Mouse (Mus musculus) forebrain, embryonic 14.5 days (tissue): ENCODE data around the gene Trim5. TPM values are rescaled to one million over a fixed set of nuclear protein-coding genes. Genes with fewer than 3 reads are reported as not detected.
"Not testable (repeated sequence)": the region's sequence is repeated elsewhere in the genome, so short reads cannot be mapped to it uniquely, and the experiment has no call there.

Source experiments
- ATAC-seq: fragments of 200-750 bp; cut with Nextera tagmentation; 2 replicates; pipeline ENCODE4 v1.8.0; 2017; ENCODE audit warnings: mild to moderate bottlenecking, moderate library complexity
- DNase-seq: peaks from one replicate; pipeline ENCODE4 v3.0.0-alpha.2; 2015; ENCODE audit warnings: low spot score
- H3K27ac ChIP-seq: fragments of 300-500 bp; sonication (generic); 2 replicates; pipeline ENCODE4 v1.5.1; 2014; ENCODE audit warnings: low read depth, mild to moderate bottlenecking, control low read depth, low read length, moderate library complexity
- H3K27me3 ChIP-seq: fragments of 300-500 bp; sonication (generic); replicated peaks from 2 replicates; pipeline ENCODE4 v1.6.1; 2014; ENCODE audit warnings: low read length, control low read depth, mixed read lengths; ENCODE audit not compliant: control insufficient read depth, insufficient read depth
- H3K36me3 ChIP-seq: fragments of 300-500 bp; sonication (generic); 2 replicates; pipeline ENCODE4 v1.6.1; 2014; ENCODE audit warnings: low read length, control low read depth; ENCODE audit not compliant: control insufficient read depth, insufficient read depth
- H3K4me1 ChIP-seq: fragments of 300-500 bp; sonication (generic); 2 replicates; pipeline ENCODE4 v1.6.1; 2014; ENCODE audit warnings: antibody characterized with exemption, low read length, control low read depth; ENCODE audit not compliant: control insufficient read depth, insufficient read depth
- H3K4me2 ChIP-seq: fragments of 300-500 bp; sonication (generic); 2 replicates; pipeline ENCODE4 v1.6.1; 2014; ENCODE audit warnings: mild to moderate bottlenecking, control low read depth, low read length
- H3K4me3 ChIP-seq: fragments of 300-500 bp; sonication (generic); 2 replicates; pipeline ENCODE4 v1.5.1; 2014; ENCODE audit warnings: low read depth, low read length, control low read depth
- H3K9ac ChIP-seq: fragments of 300-500 bp; sonication (generic); 2 replicates; pipeline ENCODE4 v1.6.1; 2014; ENCODE audit warnings: mild to moderate bottlenecking, low read length, control low read depth, moderate library complexity
- H3K9me3 ChIP-seq: fragments of 300-500 bp; sonication (generic); replicated peaks from 2 replicates; pipeline ENCODE4 v1.6.1; 2016; ENCODE audit warnings: low read length, control low read depth, mixed read lengths; ENCODE audit not compliant: control insufficient read depth
- WGBS: fragments of 180-500 bp; shearing (Covaris S2); extraction: QIAGEN DNeasy Blood & Tissue Kit; methylation state at CpG from one replicate; pipeline ENCODE4 v1.1.7; 2014; 5-methylcytosine and 5-hydroxymethylcytosine counted together
- polyA plus RNA-seq: library from polyadenylated mRNA; unstranded; fragments of >200 nt; fragmentation: Nextera tagmentation; extraction: Ambion mirVana; gene quantifications from 2 replicates; pipeline ENCODE4 v1.2.1, GENCODE M21; 2014

Trim5 gene
- polyA plus RNA-seq, 1 experiment from 2014 or later, result not detected

GRCm38 (mm10) chr7:104279361-104279760 is 8.5 kb downstream of the Trim5 start:
- not testable (repeated sequence) for H3K4me3 ChIP-seq, H3K9ac ChIP-seq, H3K4me2 ChIP-seq, H3K9me3 ChIP-seq, H3K4me1 ChIP-seq, H3K27ac ChIP-seq, H3K27me3 ChIP-seq, H3K36me3 ChIP-seq, DNase-seq, ATAC-seq
- 86% methylated on average over 3 of the region's 3 CpGs for WGBS

DNA sequence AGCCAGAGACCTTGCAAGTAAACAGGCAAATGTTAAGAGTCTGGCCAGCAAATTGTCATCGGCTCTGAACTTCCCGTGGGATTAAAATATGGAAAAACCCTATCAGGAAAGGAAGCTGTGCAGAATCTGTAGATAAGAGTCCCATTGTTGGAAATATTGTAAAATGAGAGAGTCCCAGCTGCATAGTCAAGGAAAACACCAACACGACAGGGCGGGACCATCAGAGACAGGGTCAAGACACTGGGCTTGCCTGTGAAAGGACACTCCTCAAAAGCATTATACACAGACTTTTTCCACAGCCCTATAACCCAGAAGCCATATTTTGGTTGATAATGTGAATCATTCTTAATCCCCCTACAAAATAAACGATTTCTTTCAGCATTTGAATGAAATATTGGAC is 22.6 kb downstream of the Trim5 start:
- H3K9ac ChIP-seq, H3K36me3 ChIP-seq, H3K4me1 ChIP-seq, ATAC-seq, H3K27ac ChIP-seq, H3K9me3 ChIP-seq, H3K27me3 ChIP-seq, H3K4me3 ChIP-seq, H3K4me2 ChIP-seq, DNase-seq: not testable (repeated sequence)
- WGBS, result 83% methylated on average over 3 of the region's 5 CpGs

DNA sequence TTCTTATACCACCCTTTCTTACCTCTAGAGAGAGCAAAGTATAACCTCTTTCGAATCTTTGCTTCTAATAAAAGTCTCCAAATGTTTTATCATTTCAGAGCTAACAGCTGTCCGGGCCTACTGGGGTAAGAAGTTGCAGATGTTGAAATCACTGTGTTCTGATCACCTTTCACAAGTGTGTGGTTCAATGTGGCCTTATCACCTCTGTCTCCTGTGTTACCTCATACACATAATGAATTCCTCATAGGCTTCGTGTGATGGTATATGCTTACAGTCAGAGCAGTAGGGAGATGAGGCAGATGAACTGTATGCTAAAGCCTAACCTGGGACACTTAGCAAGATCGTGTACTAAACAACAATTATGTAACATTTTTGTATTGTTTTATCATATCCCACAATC is 27.5 kb downstream of the Trim5 start:
- WGBS, result 84% methylated on average over 4 of the region's 4 CpGs

GRCm38 (mm10) chr7:104244287-104245181 is 43.4 kb downstream of the Trim5 start, which contains the start of gene Trim34a:
Trim34a (plus strand) TSS chr7:104244457.
- DNase-seq (peak; percentile 55), ATAC-seq (peak; percentile 55; the same call in 1 of the 2 replicates)
- WGBS, result 10% methylated on average over 13 of the region's 13 CpGs
- no peaks in the 10 kb centered on the region for H3K9me3 ChIP-seq
- no peaks in the 10 kb centered on the region for H3K27me3 ChIP-seq
- H3K27ac ChIP-seq, result no peak within 1 kb of the TSS
- H3K4me1 ChIP-seq, result no peaks in the 10 kb centered on the region
- H3K4me2 ChIP-seq, result peak within 1 kb of the TSS; percentile 42
- H3K9ac ChIP-seq, result peak within 1 kb of the TSS; percentile 26; the same call in 1 of the 2 replicates
- H3K36me3 ChIP-seq, result no peaks in the 10 kb centered on the region
- peak within 1 kb of the TSS; percentile 17; the same call in 1 of the 2 replicates for H3K4me3 ChIP-seq

More for the DNA sequence above, 27.5 kb downstream of the Trim5 start:
- DNase-seq, ATAC-seq, H3K27me3 ChIP-seq, H3K4me1 ChIP-seq, H3K27ac ChIP-seq, H3K4me2 ChIP-seq, H3K36me3 ChIP-seq, H3K9ac ChIP-seq, H3K9me3 ChIP-seq, H3K4me3 ChIP-seq: not testable (repeated sequence)

- no peaks in the 10 kb centered on the region for H3K4me1 ChIP-seq
- H3K9me3 ChIP-seq, result no peaks in the 10 kb centered on the region
- no peak overlapping the region for H3K4me3 ChIP-seq
- no peaks in the 10 kb centered on the region for H3K27me3 ChIP-seq
- ATAC-seq (no peak), DNase-seq (no peak)
- WGBS, result 52% methylated on average over 1 of the region's 1 CpGs
- H3K4me2 ChIP-seq, result no peak overlapping the region
- no peak overlapping the region for H3K27ac ChIP-seq
- H3K36me3 ChIP-seq, result no peaks in the 10 kb centered on the region
- no peak overlapping the region for H3K9ac ChIP-seq
Measured at GRCm38 (mm10) chr7:104243616-104244015, 44.3 kb downstream of the Trim5 start.

- Histone ChIP-seq H3K27me3 (no peaks in the 10 kb centered on the region), H3K36me3 (no peaks in the 10 kb centered on the region), H3K4me2 (no peak overlapping the region), H3K4me3 (no peak overlapping the region), H3K4me1 (no peaks in the 10 kb centered on the region), H3K9ac (no peak overlapping the region), H3K27ac (no peak overlapping the region), H3K9me3 (no peaks in the 10 kb centered on the region)
- no peak for ATAC-seq
- DNase-seq, result no peak
Measured at GRCm38 (mm10) chr7:104240857-104241256, 47.0 kb downstream of the Trim5 start.

DNA sequence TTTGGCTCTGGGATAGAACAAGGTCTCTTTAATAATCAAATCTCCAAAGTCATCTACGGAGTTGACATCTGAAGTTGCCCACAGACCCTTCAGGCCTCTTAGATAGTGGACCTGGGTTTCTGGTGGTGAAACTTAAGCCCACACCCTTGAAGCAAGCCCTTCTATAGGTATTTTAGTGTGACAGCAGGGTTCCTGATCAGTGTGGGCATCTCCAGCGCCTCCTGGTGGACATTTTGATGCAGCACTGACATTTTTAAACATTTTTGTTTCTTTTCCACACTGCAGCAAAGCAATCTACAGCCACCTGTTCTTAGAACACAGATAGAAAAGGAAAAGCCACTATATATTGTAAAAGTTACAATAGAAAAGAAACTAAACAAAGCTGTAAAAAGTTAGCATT is 56.7 kb downstream of the Trim5 start:
- no peaks in the 10 kb centered on the region for H3K27me3 ChIP-seq
- no peak overlapping the region for H3K4me2 ChIP-seq
- H3K36me3 ChIP-seq, result no peaks in the 10 kb centered on the region
- H3K4me1 ChIP-seq, result no peaks in the 10 kb centered on the region
- H3K9ac ChIP-seq, result no peak overlapping the region
- ATAC-seq (no peak), DNase-seq (peak; percentile 1)
- no peaks in the 10 kb centered on the region for H3K9me3 ChIP-seq
- H3K4me3 ChIP-seq, result no peak overlapping the region
- H3K27ac ChIP-seq, result no peak overlapping the region
- WGBS, result 36% methylated on average over 2 of the region's 2 CpGs

DNA sequence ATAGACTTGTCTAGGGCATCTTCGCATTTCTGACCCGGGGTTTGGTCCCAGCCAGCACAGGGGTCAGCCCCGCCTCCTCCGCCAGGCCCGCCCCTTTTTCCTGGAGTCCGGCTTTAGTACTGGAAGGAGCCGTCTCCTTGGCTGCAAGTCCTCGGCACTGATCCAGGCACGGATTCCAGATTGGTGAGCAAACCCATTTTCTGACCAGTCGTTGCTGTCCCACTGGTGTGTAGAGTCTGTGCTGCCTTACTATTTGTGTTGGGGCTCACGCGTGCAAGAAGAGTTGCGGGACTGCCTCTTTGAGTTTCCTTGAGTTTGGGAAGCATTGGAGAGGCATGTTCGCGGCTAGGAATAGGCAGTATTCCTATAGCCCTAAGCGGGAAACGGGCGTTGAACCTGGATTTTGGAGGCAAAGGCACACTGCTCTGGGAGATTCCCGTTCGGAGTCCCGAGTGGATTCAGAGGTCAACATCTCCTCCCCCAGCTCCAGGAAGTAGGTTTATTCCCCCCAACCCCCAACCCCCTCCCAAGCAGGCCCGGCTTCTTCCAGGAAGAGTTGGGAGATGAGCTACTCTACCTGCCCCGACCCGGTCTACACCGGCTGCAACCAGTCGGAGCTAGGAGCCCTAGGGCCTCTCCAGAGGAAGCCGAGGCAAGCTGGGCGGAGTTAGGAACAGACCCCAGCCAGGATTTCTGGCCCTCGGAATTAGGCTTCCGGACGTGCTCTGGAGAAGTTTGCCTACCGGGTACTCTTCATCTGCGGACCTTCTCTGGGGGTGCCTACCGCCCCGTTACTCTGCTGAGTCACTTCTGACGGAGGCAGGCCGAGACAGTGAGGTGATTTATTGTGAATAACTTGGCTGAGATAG is 69.0 kb downstream of the Trim5 start, which contains the start of gene Trim6:
Gene Trim6 (plus strand): TSS at position 93 of the 869 bp plus-strand sequence.
- Histone ChIP-seq H3K9me3 (no peaks in the 10 kb centered on the region), H3K27ac (no peak within 1 kb of the TSS), H3K4me3 (peak within 1 kb of the TSS; percentile 13), H3K4me2 (peak within 1 kb of the TSS; percentile 39), H3K36me3 (no peaks in the 10 kb centered on the region), H3K9ac (no peak within 1 kb of the TSS), H3K4me1 (no peaks in the 10 kb centered on the region), H3K27me3 (no peaks in the 10 kb centered on the region)
- ATAC-seq, result peak; percentile 70
- DNase-seq, result peak; percentile 29
- WGBS, result 3% methylated on average over 37 of the region's 37 CpGs
